Mouse (Mus musculus): ENCODE measurements at regions not wholly inside any gene's neighbourhood (a gene's known extent, or its start where the extent isn't known, plus 50 kb on each side); places are given as distances from the start of the nearest gene placed in this dataset.

GRCm38 (mm10) chr9:101546213-101546832 is 294.7 kb upstream of the Ppp2r3a start:
- DNase-seq, result no peak

DNA sequence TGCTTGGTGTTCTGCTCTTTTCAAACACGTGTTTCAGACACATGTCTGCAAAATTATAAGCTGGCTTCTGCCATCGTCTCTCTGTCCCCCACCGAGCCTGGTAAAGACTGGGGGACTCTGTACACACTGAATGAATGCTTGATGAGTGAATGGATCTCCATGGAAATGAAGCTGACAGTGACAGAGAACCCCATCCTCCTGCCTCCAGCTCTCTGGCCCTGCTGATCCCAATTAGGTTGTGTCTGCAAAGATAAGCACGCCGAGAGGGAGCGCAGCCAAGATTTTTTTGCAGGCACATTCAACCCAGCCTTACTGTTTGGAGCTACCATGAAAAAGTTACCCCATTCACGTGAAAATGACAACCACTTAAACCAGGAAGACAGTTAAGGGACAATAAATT is 266.5 kb upstream of the Ppp2r3a start:
- DNase-seq, result no peak

- no peak for DNase-seq
Observed at GRCm38 (mm10) chr9:101510807-101511206, 259.2 kb upstream of the Ppp2r3a start.

DNA sequence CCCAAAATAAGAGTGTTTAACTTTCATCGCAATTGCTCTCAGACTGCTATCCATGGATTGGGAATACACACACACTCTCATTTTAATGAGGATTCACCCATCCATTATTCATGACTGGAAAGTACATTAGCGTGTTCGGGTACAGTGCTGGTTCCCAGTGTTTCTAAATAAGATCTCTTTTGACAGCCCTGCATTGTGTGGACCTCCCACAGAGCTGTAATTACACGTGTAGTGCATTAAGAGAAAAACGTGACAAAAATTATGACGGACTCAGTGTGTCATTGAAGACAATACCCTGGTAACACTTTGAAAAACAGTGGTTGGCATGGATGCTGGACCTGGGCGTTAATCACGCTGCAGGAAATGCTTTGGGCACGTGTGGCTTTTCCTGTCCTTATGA is 257.6 kb upstream of the Ppp2r3a start:
- no peak for DNase-seq

- no peak for DNase-seq
Observed at GRCm38 (mm10) chr9:101507023-101507690, 255.6 kb upstream of the Ppp2r3a start.

DNA sequence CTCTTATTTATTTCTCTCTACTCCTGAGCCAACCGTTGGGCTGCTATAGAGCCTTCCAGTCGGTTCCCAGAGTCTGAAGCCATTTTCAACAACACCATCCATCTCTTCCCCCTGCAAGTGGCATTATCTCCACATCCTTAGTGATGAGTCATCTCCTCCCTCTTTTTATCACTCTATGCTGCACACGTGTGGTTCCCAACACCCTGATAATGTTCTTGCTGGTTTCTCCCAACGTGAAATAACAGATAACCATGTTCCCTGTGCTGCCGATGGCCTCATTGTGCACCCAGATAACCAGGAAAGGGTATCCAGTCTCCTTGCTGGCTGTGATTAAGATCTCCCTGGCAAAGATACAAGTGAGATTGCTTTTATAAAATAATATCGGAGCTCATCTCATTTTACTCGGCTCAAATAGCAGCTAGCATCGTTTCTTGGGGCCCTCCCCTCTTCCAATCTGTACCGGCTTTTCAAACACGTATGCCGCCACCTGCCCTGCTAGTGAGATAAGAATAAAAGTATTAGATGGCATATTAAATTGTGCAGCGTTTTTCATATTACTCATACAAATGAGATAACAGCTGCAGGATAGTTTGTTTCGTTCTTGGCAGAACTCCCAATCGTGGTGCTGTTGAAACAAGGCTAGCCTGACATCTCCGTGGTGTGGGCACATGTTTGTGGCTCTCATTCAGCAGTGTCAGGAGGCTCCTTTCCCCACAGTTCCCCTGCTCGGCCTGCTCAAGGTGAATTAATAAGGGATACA is 250.3 kb upstream of the Ppp2r3a start:
- no peak for DNase-seq

DNA sequence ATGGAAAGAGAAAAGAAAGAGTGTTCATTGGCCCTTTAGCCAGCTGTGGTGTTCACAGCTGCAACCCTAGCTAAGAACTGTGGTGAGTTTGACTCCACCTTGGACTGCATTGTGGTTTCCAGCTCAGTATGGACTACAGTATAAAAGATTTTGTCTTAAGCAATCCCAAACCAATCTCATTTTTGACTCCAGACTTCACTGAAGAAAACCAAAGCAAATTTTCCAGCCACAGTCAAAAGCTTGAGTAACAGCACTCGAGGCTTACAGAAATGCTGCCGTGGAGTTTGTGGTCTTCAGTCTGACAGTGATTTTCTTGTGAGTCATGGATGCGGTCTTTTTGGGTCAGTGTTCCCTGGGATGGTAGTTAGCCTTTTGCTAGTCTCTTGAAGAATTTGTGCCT is 249.4 kb upstream of the Ppp2r3a start:
- no peak for DNase-seq

GRCm38 (mm10) chr9:101498721-101499120 is 247.1 kb upstream of the Ppp2r3a start:
- DNase-seq, result no peak

DNA sequence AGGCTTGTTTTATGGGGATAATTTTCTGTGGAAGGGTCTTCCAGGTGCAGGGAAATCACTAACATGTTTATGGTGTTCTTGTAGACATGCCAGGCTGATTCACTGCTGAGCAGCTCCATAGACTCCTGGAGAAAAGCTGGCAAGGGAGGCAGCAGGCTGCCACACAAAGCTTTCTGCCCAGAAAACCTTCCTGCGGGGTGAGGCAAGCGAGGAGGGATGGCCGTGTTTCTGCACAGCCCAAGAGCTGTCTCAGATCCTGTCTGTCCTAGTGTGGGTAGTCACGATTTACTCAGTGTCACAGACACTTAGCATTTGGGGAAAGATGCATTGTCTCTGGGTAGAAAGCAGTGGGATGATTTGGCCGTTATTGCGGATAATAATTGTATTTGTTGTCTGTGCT is 244.2 kb upstream of the Ppp2r3a start:
- DNase-seq, result no peak

DNA sequence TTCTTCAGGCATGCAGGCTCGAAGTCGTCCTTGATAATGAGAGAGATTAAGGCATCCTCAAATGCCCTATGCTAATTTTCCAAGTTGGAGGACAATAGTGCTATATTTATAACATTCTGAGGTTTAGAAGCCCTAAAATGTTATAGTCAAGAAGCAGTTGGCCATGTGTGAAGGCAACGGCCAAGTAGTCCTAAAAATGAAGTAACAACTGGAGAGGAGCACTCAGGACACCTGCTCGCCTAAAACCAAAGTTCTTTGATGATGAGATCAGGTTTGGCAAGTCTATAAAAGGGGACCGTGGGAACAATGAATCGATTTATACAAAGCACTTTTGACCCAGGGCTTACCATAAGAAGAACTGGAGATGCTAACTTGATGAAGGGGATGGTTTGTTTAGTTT is 237.4 kb upstream of the Ppp2r3a start:
- no peak for DNase-seq

DNA sequence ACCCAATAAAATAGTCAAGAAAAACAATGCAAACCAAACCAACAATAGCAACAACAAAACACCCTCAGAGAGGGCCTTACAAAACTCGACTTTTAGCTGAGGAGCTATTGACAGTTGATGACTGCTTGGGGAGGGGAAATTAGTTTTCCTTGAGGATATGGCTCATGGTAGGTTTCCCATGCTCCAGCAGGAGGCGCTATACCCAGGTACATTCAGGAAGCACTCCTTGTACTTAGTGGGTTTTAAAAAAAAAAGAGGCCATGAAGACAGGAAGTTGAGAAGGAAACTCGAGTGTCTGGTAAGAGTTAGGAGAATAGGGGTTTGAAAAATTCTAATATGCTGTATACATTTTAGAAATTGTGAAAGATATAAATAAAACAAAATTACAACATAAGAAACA is 224.6 kb upstream of the Ppp2r3a start:
- DNase-seq, result no peak

GRCm38 (mm10) chr9:101473074-101473461 is 221.5 kb upstream of the Ppp2r3a start:
- DNase-seq, result no peak

DNA sequence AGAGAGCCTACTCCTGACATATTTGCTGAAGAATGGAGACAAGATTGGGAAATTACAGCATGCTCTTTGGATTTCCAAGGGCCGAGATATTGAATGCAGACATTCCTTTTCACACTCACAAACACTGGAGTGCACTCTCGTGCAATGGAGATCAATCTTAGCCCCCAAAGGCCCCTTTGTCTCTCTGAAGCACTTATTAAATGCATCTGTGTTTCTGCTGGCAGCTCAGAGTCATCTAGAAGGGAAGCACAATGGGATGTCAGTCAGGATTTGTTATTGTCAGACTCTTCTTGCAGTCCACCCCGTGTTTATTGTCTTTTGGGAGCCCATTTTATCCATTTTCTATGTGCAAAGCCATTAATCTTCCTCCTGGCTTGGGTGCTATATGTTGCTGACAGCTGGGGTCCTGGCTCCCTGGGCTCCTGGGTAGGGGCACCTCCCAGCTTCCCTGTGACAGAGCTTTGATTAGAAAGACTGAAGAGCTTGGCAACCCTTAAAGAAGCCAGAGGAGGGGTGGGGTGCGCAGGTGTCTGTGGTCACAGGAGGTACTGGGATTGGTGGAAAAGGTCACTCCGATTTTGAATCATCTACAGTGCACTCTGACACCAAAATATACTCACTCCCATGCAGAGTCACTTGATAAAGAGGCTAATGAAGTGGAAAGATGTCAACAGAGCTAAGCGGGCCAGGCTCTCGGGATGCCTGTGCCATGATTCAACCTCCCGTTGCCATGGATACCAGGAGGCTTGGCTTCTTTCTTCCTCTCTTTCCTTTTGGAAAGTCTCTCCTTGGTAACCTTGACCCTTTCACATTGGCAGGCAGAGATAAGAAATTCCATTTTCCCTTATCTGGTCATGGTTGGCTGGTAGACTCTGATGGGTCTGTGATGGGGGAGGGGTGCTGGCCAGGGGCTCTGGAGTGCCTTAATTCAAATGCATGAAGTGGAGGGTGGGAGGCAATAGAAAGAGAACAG is 220.8 kb upstream of the Ppp2r3a start:
- no peak for DNase-seq

DNA sequence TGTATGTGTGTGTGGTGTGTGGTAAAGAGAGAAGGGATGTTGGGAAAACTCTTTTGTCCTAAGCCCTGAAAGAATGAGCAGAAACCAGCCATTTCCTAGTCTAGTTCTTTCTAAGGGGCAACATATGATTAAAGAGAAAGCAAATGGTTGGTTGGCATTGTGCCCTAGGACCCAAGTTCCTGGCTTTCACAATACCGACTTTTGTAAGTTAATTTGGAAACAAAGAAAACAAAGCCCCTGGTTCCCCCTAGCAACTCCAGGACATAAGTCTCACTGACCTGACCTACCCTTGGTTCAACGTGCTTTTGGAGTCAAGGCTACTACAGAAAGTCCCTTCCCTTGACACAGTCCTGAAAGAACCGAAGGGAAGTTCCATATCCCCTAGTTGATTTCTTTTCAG is 220.1 kb upstream of the Ppp2r3a start:
- DNase-seq, result no peak

GRCm38 (mm10) chr9:101469756-101470155 is 218.2 kb upstream of the Ppp2r3a start:
- DNase-seq, result no peak

GRCm38 (mm10) chr9:101464727-101465427 is 213.3 kb upstream of the Ppp2r3a start:
- no peak for DNase-seq

GRCm38 (mm10) chr9:101458947-101459627 is 207.5 kb upstream of the Ppp2r3a start:
- DNase-seq, result no peak

DNA sequence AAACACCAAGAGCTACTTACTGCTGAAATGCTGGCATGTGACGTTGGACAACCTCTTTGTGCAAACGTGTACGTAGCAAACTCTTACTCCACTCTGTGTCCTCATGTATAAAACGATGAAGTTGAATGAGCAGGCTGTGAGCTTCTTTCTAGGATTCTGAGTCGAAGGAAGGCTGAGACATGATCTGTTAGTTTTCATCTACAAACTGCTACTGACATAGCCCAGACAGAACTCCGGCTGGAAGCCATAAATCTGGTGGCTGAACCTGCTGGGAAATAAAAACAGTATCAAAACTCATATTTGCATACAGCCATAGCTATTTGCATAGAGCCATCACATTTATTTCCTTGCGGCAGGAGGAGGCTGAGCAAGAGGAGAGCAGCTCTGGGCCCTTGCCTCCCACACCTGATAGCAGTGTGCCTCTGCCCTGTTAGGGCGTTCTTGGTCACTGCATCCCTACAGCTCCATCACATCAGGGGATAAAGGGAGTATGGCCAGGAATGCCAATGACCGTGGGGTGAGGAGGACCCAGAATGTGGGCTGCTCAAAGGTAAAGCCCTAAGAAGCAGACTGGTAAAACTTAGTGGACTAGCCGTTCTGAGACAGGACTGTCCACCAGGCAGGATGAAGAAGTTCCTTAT is 206.8 kb upstream of the Ppp2r3a start:
- no peak for DNase-seq

DNA sequence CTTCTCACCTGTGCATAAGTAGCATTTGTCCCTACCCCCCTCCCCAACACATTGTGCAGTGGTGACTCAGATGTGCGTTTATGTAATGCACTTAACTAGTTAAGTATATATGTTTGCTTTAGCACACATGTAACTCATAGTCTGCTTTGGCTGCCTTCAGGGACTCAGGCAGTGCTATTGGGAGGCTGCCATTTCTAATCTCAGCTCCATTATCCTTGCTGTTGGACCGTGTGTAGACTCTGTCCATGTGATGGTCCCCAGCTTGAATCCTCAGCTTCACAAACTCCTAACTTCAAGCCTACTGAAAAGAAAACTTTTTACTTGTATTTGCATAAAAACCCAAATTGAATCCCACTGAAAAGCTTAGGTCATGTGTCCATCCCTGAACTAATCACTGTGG is 194.7 kb upstream of the Ppp2r3a start:
- no peak for DNase-seq

GRCm38 (mm10) chr9:101445764-101446163 is 194.2 kb upstream of the Ppp2r3a start:
- DNase-seq, result no peak

GRCm38 (mm10) chr9:101445293-101445692 is 193.7 kb upstream of the Ppp2r3a start:
- DNase-seq, result no peak

All from spleen, adult 18-20 months (tissue).